Mouse (Mus musculus): ENCODE data around the gene Igf1.

- TF ChIP-seq CTCF (IDR thresholded peaks at IDR 0.05; ENCODE audit: low read depth, low read length) (no peak), POLR2A (IDR thresholded peaks at IDR 0.05; ENCODE audit: extremely low read depth, insufficient read depth, low read length) (no peak)
These were observed 90.1 kb downstream of the Igf1 start for GRCm38 (mm10) chr10:87948192-87948591.
